Mouse (Mus musculus): ENCODE measurements at regions not wholly inside any gene's neighbourhood (a gene's known extent, or its start where the extent isn't known, plus 50 kb on each side); places are given as distances from the start of the nearest gene placed in this dataset.

DNA sequence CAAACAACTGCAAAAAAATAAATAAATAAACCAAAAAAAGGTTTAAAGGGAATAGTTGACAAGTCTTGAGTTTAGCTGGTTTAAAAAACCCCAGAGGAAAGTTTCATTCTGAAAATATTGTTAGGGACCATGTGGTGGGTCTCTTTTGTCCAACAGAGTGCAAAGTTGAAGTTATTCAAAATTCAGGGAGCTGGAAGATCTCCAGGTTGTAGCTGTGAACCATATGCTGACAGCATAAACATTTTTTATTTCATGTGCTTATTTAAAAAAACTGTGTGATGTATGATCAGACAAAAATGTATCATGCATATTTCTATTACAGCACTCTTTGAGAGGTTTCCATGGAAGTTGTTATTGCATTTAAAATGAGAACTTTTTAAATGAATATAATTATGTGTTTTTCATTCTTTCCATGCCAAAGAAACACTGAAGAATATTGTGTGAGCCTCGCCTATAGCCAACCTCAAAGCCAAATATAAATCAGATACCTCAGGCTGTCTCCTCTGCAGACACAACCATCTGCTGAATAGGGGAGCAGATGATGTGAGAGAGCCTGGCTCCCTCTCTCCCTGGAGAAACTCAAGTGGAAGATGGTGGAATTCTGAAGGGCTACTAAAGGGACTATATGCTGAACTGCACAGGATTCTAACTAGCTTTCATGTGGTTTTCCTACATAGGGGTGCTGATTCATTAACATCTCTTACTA, 413.4 kb upstream of the Impad1 start:
- TF ChIP-seq CTCF (IDR thresholded peaks at IDR 0.05; ENCODE audit: low read depth) = no peak
- no peak for TF ChIP-seq EP300 (IDR thresholded peaks at IDR 0.05; ENCODE audit: low read depth)
